Mouse (Mus musculus) cortical plate, adult 2 months (tissue): ENCODE results near the gene Mycbp2.

ENCODE experiments used
- CTCF ChIP-seq: fragments of 200-500 bp; IDR thresholded peaks from 2 replicates; pipeline ENCODE4 v1.5.1; 2011; ENCODE audit warnings: mild to moderate bottlenecking, control low read depth, low read length; ENCODE audit not compliant: insufficient read depth; ENCODE audit errors: extremely low read depth
- POLR2A ChIP-seq: fragments of 200-500 bp; IDR thresholded peaks from 2 replicates; pipeline ENCODE4 v1.6.1; 2011; ENCODE audit warnings: mild to moderate bottlenecking, low read length, control low read depth; ENCODE audit not compliant: insufficient read depth; ENCODE audit errors: extremely low read depth

DNA sequence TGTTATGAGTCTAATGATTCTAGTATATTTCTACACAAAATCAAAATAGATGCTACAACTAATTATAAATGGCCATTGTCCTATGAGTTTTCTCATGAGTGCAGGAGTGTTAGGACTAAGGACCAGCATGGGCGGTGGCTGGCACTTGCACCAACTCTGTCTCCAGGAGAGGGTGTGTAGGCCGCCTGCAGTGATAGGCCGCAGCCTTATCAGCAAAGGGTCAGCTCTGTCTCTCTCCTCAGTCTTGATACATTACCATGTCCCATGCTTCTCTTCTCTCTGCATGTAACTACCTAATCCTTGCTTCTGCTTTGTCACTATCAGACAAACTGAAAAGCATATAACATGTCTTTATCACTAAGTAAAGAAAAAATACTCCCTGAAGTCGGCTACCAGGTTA lies 69.9 kb downstream of the Mycbp2 start:
- TF ChIP-seq CTCF (no peak), POLR2A (no peak)
